Mouse (Mus musculus) midbrain, embryonic 11.5 days (tissue): ENCODE measurements at regions not wholly inside any gene's neighbourhood (a gene's known extent, or its start where the extent isn't known, plus 50 kb on each side); places are given as distances from the start of the nearest gene placed in this dataset.

Source experiments
- ATAC-seq: fragments of 200-750 bp; cut with Nextera tagmentation; 2 replicates; pipeline ENCODE4 v1.8.0; 2017; ENCODE audit warnings: moderate TSS enrichment, moderate library complexity; ENCODE audit not compliant: low FRiP score
- DNase-seq: peaks from one replicate; pipeline ENCODE4 v3.0.0; 2015; ENCODE audit warnings: low spot score; ENCODE audit errors: missing footprints
- H3K27ac ChIP-seq: fragments of 300-500 bp; sonication (generic); 2 replicates; pipeline ENCODE4 v1.5.1; 2014; ENCODE audit warnings: low read depth, low read length
- H3K27me3 ChIP-seq: fragments of 300-500 bp; sonication (generic); 2 replicates; pipeline ENCODE4 v1.6.1; 2014; ENCODE audit warnings: mild to moderate bottlenecking, low read length, moderate library complexity, mixed read lengths; ENCODE audit not compliant: control insufficient read depth, insufficient read depth
- H3K36me3 ChIP-seq: fragments of 300-500 bp; sonication (generic); 2 replicates; pipeline ENCODE4 v1.6.1; 2014; ENCODE audit warnings: mild to moderate bottlenecking, low read length, moderate library complexity, mixed read lengths; ENCODE audit not compliant: control insufficient read depth, insufficient read depth
- H3K4me1 ChIP-seq: fragments of 300-500 bp; sonication (generic); 2 replicates; pipeline ENCODE4 v1.6.1; 2014; ENCODE audit warnings: low read length; ENCODE audit not compliant: control insufficient read depth, insufficient read depth
- H3K4me2 ChIP-seq: fragments of 300-500 bp; sonication (generic); 2 replicates; pipeline ENCODE4 v1.6.1; 2014; ENCODE audit warnings: mild to moderate bottlenecking, moderate library complexity
- H3K4me3 ChIP-seq: fragments of 300-500 bp; sonication (generic); 2 replicates; pipeline ENCODE4 v1.5.1; 2014; ENCODE audit warnings: low read depth, low read length
- H3K9ac ChIP-seq: fragments of 300-500 bp; sonication (generic); 2 replicates; pipeline ENCODE4 v1.6.1; 2014; ENCODE audit warnings: low read length
- H3K9me3 ChIP-seq: fragments of 300-500 bp; sonication (generic); 2 replicates; pipeline ENCODE4 v1.6.1; 2016; ENCODE audit warnings: low read length; ENCODE audit not compliant: control insufficient read depth
- WGBS: fragments of 180-500 bp; shearing (Covaris S2); extraction: QIAGEN DNeasy Blood & Tissue Kit; methylation state at CpG from one replicate; pipeline ENCODE4 v1.1.7; 2014; 5-methylcytosine and 5-hydroxymethylcytosine counted together

GRCm38 (mm10) chr4:124028061-124028460 lies 110.2 kb upstream of the 4930535I16Rik start:
- no peaks in the 10 kb centered on the region for H3K4me1 ChIP-seq
- H3K9me3 ChIP-seq, result no peaks in the 10 kb centered on the region
- no peak overlapping the region for H3K27ac ChIP-seq
- no peak overlapping the region for H3K4me2 ChIP-seq
- ATAC-seq (no peak), DNase-seq (no peak)
- H3K27me3 ChIP-seq, result no peaks in the 10 kb centered on the region
- no peaks in the 10 kb centered on the region for H3K36me3 ChIP-seq
- 91% methylated on average over 12 of the region's 12 CpGs for WGBS
- H3K9ac ChIP-seq, result no peak overlapping the region
- H3K4me3 ChIP-seq, result no peak overlapping the region

GRCm38 (mm10) chr4:124016401-124016800 lies 98.6 kb upstream of the 4930535I16Rik start:
- Histone ChIP-seq H3K9me3 (no peaks in the 10 kb centered on the region), H3K4me3 (no peak overlapping the region), H3K27me3 (no peaks in the 10 kb centered on the region), H3K27ac (no peak overlapping the region), H3K36me3 (no peaks in the 10 kb centered on the region), H3K4me2 (no peak overlapping the region), H3K9ac (no peak overlapping the region), H3K4me1 (no peaks in the 10 kb centered on the region)
- no peak for ATAC-seq
- 82% methylated on average over 3 of the region's 3 CpGs for WGBS
- no peak for DNase-seq

- H3K4me2 ChIP-seq, result no peak overlapping the region
- DNase-seq, result no peak
These were observed 97.5 kb upstream of the 4930535I16Rik start for GRCm38 (mm10) chr4:124015323-124015722.

GRCm38 (mm10) chr4:124012406-124012805 lies 94.6 kb upstream of the 4930535I16Rik start:
- H3K4me3 ChIP-seq, result no peak overlapping the region
- WGBS, result 79% methylated on average over 6 of the region's 6 CpGs

More at GRCm38 (mm10) chr4:124015323-124015722, 97.5 kb upstream of the 4930535I16Rik start:
- no peak overlapping the region for H3K27ac ChIP-seq
- H3K9ac ChIP-seq, result no peak overlapping the region
- ATAC-seq, result no peak
- no peaks in the 10 kb centered on the region for H3K4me1 ChIP-seq
- no peaks in the 10 kb centered on the region for H3K36me3 ChIP-seq
- 64% methylated on average over 6 of the region's 6 CpGs for WGBS
- no peak overlapping the region for H3K4me3 ChIP-seq
- no peaks in the 10 kb centered on the region for H3K27me3 ChIP-seq
- H3K9me3 ChIP-seq, result no peaks in the 10 kb centered on the region

GRCm38 (mm10) chr4:124008725-124009124 lies 90.9 kb upstream of the 4930535I16Rik start:
- no peaks in the 10 kb centered on the region for H3K27me3 ChIP-seq
- H3K36me3 ChIP-seq, result no peaks in the 10 kb centered on the region
- no peak overlapping the region for H3K4me3 ChIP-seq
- DNase-seq, result no peak
- no peak overlapping the region for H3K9ac ChIP-seq
- no peaks in the 10 kb centered on the region for H3K4me1 ChIP-seq
- no peak for ATAC-seq
- 92% methylated on average over 1 of the region's 1 CpGs for WGBS
- H3K27ac ChIP-seq, result no peak overlapping the region
- H3K9me3 ChIP-seq, result no peaks in the 10 kb centered on the region
- H3K4me2 ChIP-seq, result no peak overlapping the region

More at GRCm38 (mm10) chr4:124012406-124012805, 94.6 kb upstream of the 4930535I16Rik start:
- no peak overlapping the region for H3K27ac ChIP-seq
- no peaks in the 10 kb centered on the region for H3K4me1 ChIP-seq
- H3K9me3 ChIP-seq, result no peaks in the 10 kb centered on the region
- no peaks in the 10 kb centered on the region for H3K27me3 ChIP-seq
- no peak for ATAC-seq
- H3K36me3 ChIP-seq, result no peaks in the 10 kb centered on the region
- no peak for DNase-seq
- no peak overlapping the region for H3K4me2 ChIP-seq
- no peak overlapping the region for H3K9ac ChIP-seq

GRCm38 (mm10) chr4:124005626-124006315 lies 87.9 kb upstream of the 4930535I16Rik start:
- no peaks in the 10 kb centered on the region for H3K27me3 ChIP-seq
- no peak overlapping the region for H3K9ac ChIP-seq
- H3K4me1 ChIP-seq, result no peaks in the 10 kb centered on the region
- no peak overlapping the region for H3K27ac ChIP-seq
- no peaks in the 10 kb centered on the region for H3K36me3 ChIP-seq
- no peak for ATAC-seq
- H3K9me3 ChIP-seq, result no peaks in the 10 kb centered on the region
- no peak for DNase-seq
- H3K4me2 ChIP-seq, result no peak overlapping the region
- 84% methylated on average over 17 of the region's 17 CpGs for WGBS
- H3K4me3 ChIP-seq, result no peak overlapping the region

GRCm38 (mm10) chr4:124002760-124003159 lies 84.9 kb upstream of the 4930535I16Rik start:
- Histone ChIP-seq H3K4me2 (no peak overlapping the region), H3K27ac (no peak overlapping the region), H3K27me3 (no peaks in the 10 kb centered on the region), H3K4me1 (peaks cover 2% of the 10 kb centered on the region; the same call in 1 of the 2 replicates), H3K4me3 (no peak overlapping the region), H3K36me3 (no peaks in the 10 kb centered on the region), H3K9ac (no peak overlapping the region), H3K9me3 (no peaks in the 10 kb centered on the region)
- ATAC-seq, result no peak
- 71% methylated on average over 6 of the region's 6 CpGs for WGBS
- DNase-seq, result no peak

- Histone ChIP-seq H3K4me3 (no peak overlapping the region), H3K4me1 (peaks cover 2% of the 10 kb centered on the region; the same call in 1 of the 2 replicates), H3K4me2 (no peak overlapping the region), H3K36me3 (no peaks in the 10 kb centered on the region), H3K27me3 (no peaks in the 10 kb centered on the region), H3K27ac (no peak overlapping the region), H3K9ac (no peak overlapping the region), H3K9me3 (no peaks in the 10 kb centered on the region)
- ATAC-seq (no peak), DNase-seq (no peak)
- WGBS, result 73% methylated on average over 7 of the region's 7 CpGs
These were observed 84.3 kb upstream of the 4930535I16Rik start for GRCm38 (mm10) chr4:124002105-124002504.

GRCm38 (mm10) chr4:123995815-123996214 lies 78.0 kb upstream of the 4930535I16Rik start:
- no peaks in the 10 kb centered on the region for H3K27me3 ChIP-seq
- DNase-seq (no peak), ATAC-seq (no peak)
- no peak overlapping the region for H3K4me2 ChIP-seq
- H3K9ac ChIP-seq, result no peak overlapping the region
- no peak overlapping the region for H3K4me3 ChIP-seq
- WGBS, result 89% methylated on average over 8 of the region's 8 CpGs
- no peaks in the 10 kb centered on the region for H3K9me3 ChIP-seq
- H3K36me3 ChIP-seq, result no peaks in the 10 kb centered on the region
- peaks cover 4% of the 10 kb centered on the region for H3K4me1 ChIP-seq
- H3K27ac ChIP-seq, result no peak overlapping the region
